Mouse (Mus musculus): Measurements from ENCODE around the gene Junb. TPM values are rescaled to one million over a fixed set of nuclear protein-coding genes. Genes with fewer than 3 reads are reported as not detected.

The Junb gene
- polyA plus RNA-seq, 1 experiment from 2014 or later = 5.5 TPM

DNA sequence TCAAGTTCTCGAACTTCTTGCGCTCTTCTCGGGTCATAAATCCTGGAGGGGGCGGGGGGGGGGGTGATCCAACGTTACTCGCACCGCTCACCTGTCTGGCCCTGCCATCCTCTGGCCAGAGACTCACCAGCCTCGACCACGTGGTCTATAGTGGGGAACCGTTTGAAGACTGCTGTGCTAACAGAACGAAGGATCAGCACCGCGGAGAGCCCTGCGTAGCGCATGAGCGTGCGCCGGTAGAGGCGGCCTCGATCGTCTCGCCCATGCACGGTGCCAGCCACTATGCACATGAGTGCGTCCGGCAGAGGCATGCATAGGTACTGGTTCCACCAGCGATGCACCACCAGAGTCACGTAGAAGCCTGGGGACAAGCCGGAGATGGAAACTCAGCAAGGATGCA lies 32.7 kb upstream of the Junb start:
- Histone ChIP-seq H3K9me3 (no peaks in the 10 kb centered on the region), H3K9ac (no peak overlapping the region), H3K27me3 (replicated peaks) (peaks cover 38% of the 10 kb centered on the region), H3K4me3 (no peak overlapping the region), H3K27ac (no peak overlapping the region), H3K4me1 (peaks cover 6% of the 10 kb centered on the region; the same call in 1 of the 2 replicates), H3K36me3 (replicated peaks) (no peaks in the 10 kb centered on the region), H3K4me2 (no peak overlapping the region)
- WGBS = 14% methylated on average over 28 of the region's 28 CpGs
- no peak for ATAC-seq (replicated peaks)

GRCm38 (mm10) chr8:85007686-85008085 lies 29.2 kb upstream of the Junb start:
- no peaks in the 10 kb centered on the region for H3K4me1 ChIP-seq
- no peak for ATAC-seq (replicated peaks)
- WGBS = 23% methylated on average over 25 of the region's 25 CpGs
- H3K27ac ChIP-seq = no peak overlapping the region
- H3K27me3 ChIP-seq (replicated peaks) = peaks cover 29% of the 10 kb centered on the region
- H3K36me3 ChIP-seq (replicated peaks) = peaks cover 3% of the 10 kb centered on the region; the same call in 1 of the 2 replicates
- no peak overlapping the region for H3K4me2 ChIP-seq
- H3K4me3 ChIP-seq = no peak overlapping the region
- no peaks in the 10 kb centered on the region for H3K9me3 ChIP-seq
- H3K9ac ChIP-seq = no peak overlapping the region

- Histone ChIP-seq H3K36me3 (replicated peaks) (peaks cover 1% of the 10 kb centered on the region; the same call in 1 of the 2 replicates), H3K27ac (no peak overlapping the region), H3K27me3 (replicated peaks) (peaks cover 17% of the 10 kb centered on the region), H3K4me3 (peak overlapping the region; percentile 9; the same call in 1 of the 2 replicates), H3K9me3 (no peaks in the 10 kb centered on the region), H3K4me2 (peak overlapping the region; percentile 31), H3K4me1 (peaks cover 11% of the 10 kb centered on the region; the same call in 1 of the 2 replicates), H3K9ac (no peak overlapping the region)
- ATAC-seq (replicated peaks) = peak; percentile 77
- 4% methylated on average over 19 of the region's 19 CpGs for WGBS
These were observed 19.3 kb upstream of the Junb start for GRCm38 (mm10) chr8:84997649-84998295.

DNA sequence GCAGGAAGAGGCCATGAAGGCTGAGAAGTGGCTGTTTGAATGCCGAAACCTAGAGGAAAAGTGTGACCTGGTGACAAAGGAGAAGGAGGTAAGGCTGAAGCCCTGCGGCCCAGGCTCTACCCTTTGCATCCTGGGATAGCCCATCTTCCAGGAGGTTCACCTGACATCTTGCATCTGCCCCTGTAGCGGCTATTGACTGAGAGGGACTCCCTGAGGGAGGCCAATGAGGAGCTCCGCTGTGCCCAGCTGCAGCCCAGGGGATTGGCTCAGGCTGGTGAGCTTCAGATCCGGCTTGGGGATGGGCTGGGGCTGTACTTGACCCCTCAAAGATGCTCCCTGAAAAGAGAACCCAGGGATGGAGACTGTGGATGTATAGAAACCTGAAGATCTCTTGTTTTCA lies 18.5 kb upstream of the Junb start:
- peaks cover 17% of the 10 kb centered on the region for H3K27me3 ChIP-seq (replicated peaks)
- peaks cover 11% of the 10 kb centered on the region; the same call in 1 of the 2 replicates for H3K4me1 ChIP-seq
- H3K9ac ChIP-seq = no peak overlapping the region
- H3K4me2 ChIP-seq = no peak overlapping the region
- no peaks in the 10 kb centered on the region for H3K9me3 ChIP-seq
- no peak overlapping the region for H3K27ac ChIP-seq
- no peak for ATAC-seq (replicated peaks)
- H3K4me3 ChIP-seq = no peak overlapping the region
- no peaks in the 10 kb centered on the region for H3K36me3 ChIP-seq (replicated peaks)
- WGBS = 82% methylated on average over 5 of the region's 5 CpGs

DNA sequence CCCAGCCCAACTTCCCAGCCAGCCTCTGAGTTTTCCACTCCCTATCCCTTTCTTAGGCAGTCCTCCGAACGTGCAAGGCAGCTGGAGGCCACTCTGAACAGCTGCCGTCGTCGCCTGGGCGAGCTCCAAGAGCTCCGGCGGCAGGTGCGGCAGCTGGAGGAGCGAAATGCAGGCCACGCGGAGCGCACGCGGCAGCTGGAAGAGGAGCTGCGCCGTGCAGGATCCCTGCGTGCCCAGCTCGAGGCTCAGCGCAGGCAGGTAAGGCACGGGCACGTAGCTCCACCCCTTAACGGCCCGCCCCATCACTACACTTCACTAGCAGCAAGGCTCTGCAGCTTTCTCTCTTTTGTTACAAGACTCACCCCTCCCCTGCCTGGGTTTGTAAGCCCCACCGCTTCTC lies 17.2 kb upstream of the Junb start:
- H3K27ac ChIP-seq = no peak overlapping the region
- peaks cover 20% of the 10 kb centered on the region for H3K4me1 ChIP-seq
- 27% methylated on average over 25 of the region's 25 CpGs for WGBS
- no peak for ATAC-seq (replicated peaks)
- H3K4me2 ChIP-seq = 0 out of 2 replicates have a peak overlapping the region, but pooled peaks have one; percentile 14
- H3K36me3 ChIP-seq (replicated peaks) = no peaks in the 10 kb centered on the region
- no peak overlapping the region for H3K4me3 ChIP-seq
- no peak overlapping the region for H3K9ac ChIP-seq
- peaks cover 17% of the 10 kb centered on the region for H3K27me3 ChIP-seq (replicated peaks)
- H3K9me3 ChIP-seq = no peaks in the 10 kb centered on the region

DNA sequence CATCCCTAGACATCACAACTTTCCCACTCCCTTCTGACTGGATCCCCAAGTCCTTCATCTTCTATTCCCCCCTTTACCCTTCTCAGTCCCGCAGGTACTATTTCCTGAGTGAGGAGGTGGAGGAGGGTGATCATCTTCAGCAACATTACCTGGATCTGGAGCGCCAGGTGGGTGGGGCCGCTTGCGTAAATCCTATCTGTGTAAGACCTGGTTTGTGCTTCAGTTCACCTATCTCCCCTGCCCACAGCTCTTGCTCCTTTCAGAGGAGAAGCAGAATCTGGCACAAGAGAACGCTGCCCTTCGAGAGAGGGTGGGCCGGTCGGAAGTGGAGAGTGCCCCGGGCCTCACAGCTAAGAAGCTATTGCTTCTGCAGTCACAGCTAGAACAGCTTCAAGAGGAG lies 15.9 kb upstream of the Junb start:
- Histone ChIP-seq H3K4me1 (peaks cover 27% of the 10 kb centered on the region), H3K4me2 (no peak overlapping the region), H3K9me3 (no peaks in the 10 kb centered on the region), H3K27me3 (replicated peaks) (peaks cover 17% of the 10 kb centered on the region), H3K9ac (no peak overlapping the region), H3K4me3 (no peak overlapping the region), H3K27ac (no peak overlapping the region), H3K36me3 (replicated peaks) (no peaks in the 10 kb centered on the region)
- 95% methylated on average over 9 of the region's 9 CpGs for WGBS
- ATAC-seq (replicated peaks) = no peak

DNA sequence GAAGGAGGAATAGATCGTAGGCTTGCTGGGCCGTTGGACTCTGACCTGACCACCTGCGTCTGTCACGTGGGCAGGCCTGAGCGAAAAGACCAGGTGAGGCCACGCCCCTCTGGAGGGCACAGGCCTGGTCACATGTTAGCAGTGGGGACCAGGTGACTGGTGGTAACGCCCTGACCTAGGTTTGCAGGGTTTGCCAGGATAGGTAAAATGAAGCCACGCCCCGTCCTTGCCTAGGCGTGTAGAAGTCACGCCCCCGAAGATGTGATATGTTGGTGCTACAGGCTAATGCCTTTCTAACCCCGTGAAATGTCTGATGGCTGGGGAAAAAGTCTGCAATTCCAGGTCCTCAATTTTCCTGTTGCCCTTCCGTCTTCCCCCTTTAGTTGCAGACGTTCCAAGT lies 12.3 kb upstream of the Junb start:
- Histone ChIP-seq H3K9ac (peak overlapping the region; percentile 58), H3K9me3 (no peaks in the 10 kb centered on the region), H3K4me2 (peak overlapping the region; percentile 70), H3K4me3 (peak overlapping the region; percentile 54), H3K36me3 (replicated peaks) (no peaks in the 10 kb centered on the region), H3K27me3 (replicated peaks) (peaks cover 29% of the 10 kb centered on the region), H3K4me1 (peaks cover 30% of the 10 kb centered on the region), H3K27ac (peak overlapping the region; percentile 72)
- peak; percentile 60 for ATAC-seq (replicated peaks)
- 3% methylated on average over 15 of the region's 15 CpGs for WGBS

DNA sequence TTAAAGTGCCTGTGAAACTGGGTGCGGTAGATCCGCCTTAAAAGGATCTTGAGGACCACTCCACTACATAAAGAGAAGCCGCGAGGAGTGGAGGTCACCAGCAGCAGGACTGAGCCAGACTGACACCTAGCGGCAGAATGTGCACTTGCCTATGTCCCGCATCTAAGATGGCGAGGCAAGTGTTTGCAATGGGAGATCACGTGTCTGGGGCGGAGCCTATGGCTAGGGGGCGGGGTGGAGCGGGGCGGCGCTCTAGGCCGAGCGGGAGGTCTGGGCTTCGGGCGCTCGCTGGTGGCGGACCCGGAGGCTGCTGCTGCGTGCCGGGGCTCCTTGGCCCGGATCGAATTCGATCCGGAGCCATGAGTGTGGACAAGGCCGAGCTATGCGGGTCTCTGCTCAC lies 11.8 kb upstream of the Junb start, which contains the start of gene Hook2:
Gene Hook2 (plus strand): TSS at position 255 of the 400 bp plus-strand sequence.
- H3K9me3 ChIP-seq = no peaks in the 10 kb centered on the region
- no peaks in the 10 kb centered on the region for H3K36me3 ChIP-seq (replicated peaks)
- WGBS = under 1% methylated on average over 28 of the region's 28 CpGs
- peaks cover 25% of the 10 kb centered on the region for H3K27me3 ChIP-seq (replicated peaks)
- peak; percentile 90 for ATAC-seq (replicated peaks)
- H3K4me1 ChIP-seq = peaks cover 31% of the 10 kb centered on the region
- peak within 1 kb of the TSS; percentile 58 for H3K9ac ChIP-seq
- peak within 1 kb of the TSS; percentile 72 for H3K27ac ChIP-seq
- H3K4me2 ChIP-seq = peak within 1 kb of the TSS; percentile 70
- H3K4me3 ChIP-seq = peak within 1 kb of the TSS; percentile 54

- peak; percentile 43 for ATAC-seq (replicated peaks)
- Histone ChIP-seq H3K4me3 (peak overlapping the region; percentile 54), H3K9me3 (no peaks in the 10 kb centered on the region), H3K4me1 (peaks cover 37% of the 10 kb centered on the region), H3K27me3 (replicated peaks) (peaks cover 20% of the 10 kb centered on the region), H3K36me3 (replicated peaks) (no peaks in the 10 kb centered on the region), H3K27ac (peak overlapping the region; percentile 72), H3K4me2 (peak overlapping the region; percentile 70), H3K9ac (peak overlapping the region; percentile 54)
- WGBS = under 1% methylated on average over 15 of the region's 15 CpGs
These were observed 11.3 kb upstream of the Junb start for GRCm38 (mm10) chr8:84989810-84990209.

GRCm38 (mm10) chr8:84989311-84989731 lies 10.8 kb upstream of the Junb start:
- peaks cover 42% of the 10 kb centered on the region for H3K4me1 ChIP-seq
- no peaks in the 10 kb centered on the region for H3K9me3 ChIP-seq
- no peak overlapping the region for H3K27ac ChIP-seq
- 12% methylated on average over 15 of the region's 15 CpGs for WGBS
- H3K36me3 ChIP-seq (replicated peaks) = no peaks in the 10 kb centered on the region
- peaks cover 21% of the 10 kb centered on the region; the same call in 1 of the 2 replicates for H3K27me3 ChIP-seq (replicated peaks)
- 0 out of 2 replicates have a peak overlapping the region, but pooled peaks have one; percentile 54 for H3K9ac ChIP-seq
- peak overlapping the region; percentile 54 for H3K4me3 ChIP-seq
- ATAC-seq (replicated peaks) = no peak
- H3K4me2 ChIP-seq = peak overlapping the region; percentile 70

DNA sequence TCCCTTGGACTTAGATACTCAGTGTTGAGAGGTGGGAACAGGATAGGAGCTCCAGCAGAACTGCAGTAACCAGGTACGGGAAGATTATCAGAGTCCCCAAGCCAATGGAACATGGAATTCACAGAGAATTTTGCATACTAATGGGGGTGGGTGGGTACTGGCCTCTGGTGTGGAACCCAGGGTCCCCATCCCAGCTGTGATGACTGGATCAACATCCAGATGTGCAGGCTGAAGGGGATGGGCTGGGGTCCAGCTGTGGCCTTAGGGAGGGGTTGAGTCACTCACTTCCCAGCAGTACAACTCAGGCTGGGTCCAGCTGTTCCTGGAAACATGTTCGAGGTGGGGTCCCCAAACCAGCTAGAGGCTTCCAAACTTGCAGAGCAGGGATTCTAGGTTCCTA lies 9.4 kb upstream of the Junb start:
- H3K9ac ChIP-seq = no peak overlapping the region
- ATAC-seq (replicated peaks) = no peak
- H3K4me3 ChIP-seq = no peak overlapping the region
- H3K27me3 ChIP-seq (replicated peaks) = peaks cover 25% of the 10 kb centered on the region; the same call in 1 of the 2 replicates
- no peak overlapping the region for H3K27ac ChIP-seq
- H3K36me3 ChIP-seq (replicated peaks) = no peaks in the 10 kb centered on the region
- no peak overlapping the region for H3K4me2 ChIP-seq
- H3K9me3 ChIP-seq = no peaks in the 10 kb centered on the region
- H3K4me1 ChIP-seq = peaks cover 43% of the 10 kb centered on the region
- 78% methylated on average over 2 of the region's 2 CpGs for WGBS

GRCm38 (mm10) chr8:84987388-84987787 lies 8.9 kb upstream of the Junb start:
- H3K9me3 ChIP-seq = no peaks in the 10 kb centered on the region
- H3K4me1 ChIP-seq = peaks cover 43% of the 10 kb centered on the region
- H3K4me3 ChIP-seq = no peak overlapping the region
- 83% methylated on average over 5 of the region's 5 CpGs for whole genome bisulfite sequencing
- no peak overlapping the region for H3K9ac ChIP-seq
- no peak overlapping the region for H3K27ac ChIP-seq
- H3K27me3 ChIP-seq (replicated peaks) = peaks cover 25% of the 10 kb centered on the region; the same call in 1 of the 2 replicates
- ATAC-seq (replicated peaks) = no peak
- no peaks in the 10 kb centered on the region for H3K36me3 ChIP-seq (replicated peaks)
- no peak overlapping the region for H3K4me2 ChIP-seq

Measured in midbrain, embryonic 15.5 days (tissue).